8 mouse cellular contexts compared by ENCODE assay signal in genomic region chr4:130573351-130574047, GRCm38 (mm10). TPM values are rescaled to one million over a fixed set of nuclear protein-coding genes. Genes with fewer than 3 reads are reported as not detected.
DNase-seq lines count a peak whose midpoint lies in the region; ATAC-seq and TF ChIP-seq lines count a peak whose summit lies in the region.
"Had no signal": no experiment of that assay in that cellular context is flagged by ENCODE, and none has a peak within 500 bp of the region (broad histone marks: within the 10 kb centered on the region; RNA-seq: fewer than 3 reads in every experiment).

No protein-coding gene starts in this region.

- ATAC-seq in lung, embryonic 14.5 days (ENCODE audit: insufficient read depth), result peak; percentile 61
- ATAC-seq in embryonic facial prominence, embryonic 14.5 days (ENCODE audit: low read depth), result peak; percentile 48
- peak; percentile 50 for ATAC-seq in intestine, embryonic 16.5 days
- peak; percentile 65 for ATAC-seq in midbrain, postnatal 0 days (ENCODE audit: low FRiP score)

- H3K4me3 ChIP-seq in lung, embryonic 14.5 days (ENCODE audit: low read depth, low read length), result peak overlapping the region; percentile 76
- H3K4me3 ChIP-seq in embryonic facial prominence, embryonic 14.5 days (ENCODE audit: low read depth, low read length), result peak overlapping the region; percentile 75
- peak overlapping the region; percentile 69 for H3K4me3 ChIP-seq in intestine, embryonic 16.5 days (ENCODE audit: low read length)
- peak overlapping the region; percentile 90 for H3K4me3 ChIP-seq in midbrain, postnatal 0 days (ENCODE audit: low read depth, low read length)

- no peak for TF ChIP-seq CTCF in lung, embryonic 14.5 days (IDR thresholded peaks at IDR 0.05; ENCODE audit: low read depth)
- no peak for TF ChIP-seq CTCF in midbrain, postnatal 0 days (IDR thresholded peaks at IDR 0.05)

- H3K4me2 ChIP-seq in lung, embryonic 14.5 days, result peak overlapping the region; percentile 97
- H3K4me2 ChIP-seq in embryonic facial prominence, embryonic 14.5 days (ENCODE audit: low read depth, low read length), result peak overlapping the region; percentile 98
- peak overlapping the region; percentile 98 for H3K4me2 ChIP-seq in intestine, embryonic 16.5 days (ENCODE audit: low read depth, low read length)
- peak overlapping the region; percentile 67 for H3K4me2 ChIP-seq in midbrain, postnatal 0 days (ENCODE audit: low read depth, low read length, poor library complexity, severe bottlenecking)

- peaks cover 9% of the 10 kb centered on the region for H3K4me1 ChIP-seq in lung, embryonic 14.5 days (ENCODE audit: insufficient read depth)
- H3K4me1 ChIP-seq in embryonic facial prominence, embryonic 14.5 days (ENCODE audit: control insufficient read depth, insufficient read depth, low read length), result peaks cover 13% of the 10 kb centered on the region; the same call in 1 of the 2 replicates
- H3K4me1 ChIP-seq in intestine, embryonic 16.5 days (ENCODE audit: control insufficient read depth, insufficient read depth, low read length), result peaks cover 13% of the 10 kb centered on the region
- peaks cover 7% of the 10 kb centered on the region for H3K4me1 ChIP-seq in midbrain, postnatal 0 days (ENCODE audit: insufficient read depth, low read length)

- no peak overlapping the region for H3K27ac ChIP-seq in lung, embryonic 14.5 days (ENCODE audit: low read depth)
- H3K27ac ChIP-seq in embryonic facial prominence, embryonic 14.5 days (replicated peaks; ENCODE audit: low read depth, low read length), result no peak overlapping the region; the same call in 1 of the 2 replicates
- no peak overlapping the region for H3K27ac ChIP-seq in intestine, embryonic 16.5 days (ENCODE audit: low read length)
- peak overlapping the region; percentile 89 for H3K27ac ChIP-seq in midbrain, postnatal 0 days (ENCODE audit: low read depth, low read length)

- WGBS in lung, embryonic 14.5 days, result under 1% methylated on average over 56 of the region's 76 CpGs
- WGBS in embryonic facial prominence, embryonic 14.5 days, result 0% methylated on average over 18 of the region's 76 CpGs
- under 1% methylated on average over 73 of the region's 76 CpGs for WGBS in intestine, embryonic 16.5 days
- under 1% methylated on average over 45 of the region's 76 CpGs for WGBS in midbrain, postnatal 0 days

- no peaks in the 10 kb centered on the region for H3K9me3 ChIP-seq in lung, embryonic 14.5 days (ENCODE audit: low read depth, low read length)
- no peaks in the 10 kb centered on the region for H3K9me3 ChIP-seq in embryonic facial prominence, embryonic 14.5 days (ENCODE audit: control insufficient read depth, low read length)
- no peaks in the 10 kb centered on the region for H3K9me3 ChIP-seq in intestine, embryonic 16.5 days (ENCODE audit: control insufficient read depth, low read length)
- no peaks in the 10 kb centered on the region for H3K9me3 ChIP-seq in midbrain, postnatal 0 days (ENCODE audit: low read length)

- peak; percentile 49 for DNase-seq in lung, embryonic 14.5 days
- DNase-seq in lung, postnatal 36 days, result no peak
- peak; percentile 38 to 56 for DNase-seq in adrenal gland, postnatal 36 days
- no peak for DNase-seq in embryonic facial prominence, embryonic 14.5 days (ENCODE audit: low spot score)
- DNase-seq in midbrain, postnatal 0 days (ENCODE audit: low spot score), result no peak
- DNase-seq in urinary bladder, postnatal 4 days (ENCODE audit: low spot score in 2 of 2), result no peak

- no peaks in the 10 kb centered on the region for H3K36me3 ChIP-seq in lung, embryonic 14.5 days (ENCODE audit: insufficient read depth)
- no peaks in the 10 kb centered on the region for H3K36me3 ChIP-seq in embryonic facial prominence, embryonic 14.5 days (ENCODE audit: control insufficient read depth, insufficient read depth, low read length)
- no peaks in the 10 kb centered on the region for H3K36me3 ChIP-seq in intestine, embryonic 16.5 days (ENCODE audit: control insufficient read depth, insufficient read depth, low read length)
- H3K36me3 ChIP-seq in midbrain, postnatal 0 days (ENCODE audit: insufficient read depth, low read length), result no peaks in the 10 kb centered on the region

- H3K9ac ChIP-seq in lung, embryonic 14.5 days, result peak overlapping the region; percentile 71
- peak overlapping the region; percentile 79 for H3K9ac ChIP-seq in embryonic facial prominence, embryonic 14.5 days (ENCODE audit: low read depth, low read length)
- H3K9ac ChIP-seq in intestine, embryonic 16.5 days (ENCODE audit: low read depth, low read length), result peak overlapping the region; percentile 72
- peak overlapping the region; percentile 97 for H3K9ac ChIP-seq in midbrain, postnatal 0 days (replicated peaks; ENCODE audit: low read length, poor library complexity, severe bottlenecking)

- H3K27me3 ChIP-seq in lung, embryonic 14.5 days (ENCODE audit: insufficient read depth, low read length), result 0 out of 2 replicates have a peak, but pooled peaks cover 4% of the 10 kb centered on the region
- H3K27me3 ChIP-seq in embryonic facial prominence, embryonic 14.5 days (replicated peaks; ENCODE audit: control insufficient read depth, insufficient read depth, low read length), result no peaks in the 10 kb centered on the region
- H3K27me3 ChIP-seq in intestine, embryonic 16.5 days (replicated peaks; ENCODE audit: control insufficient read depth, insufficient read depth, low read length), result no peaks in the 10 kb centered on the region
- no peaks in the 10 kb centered on the region for H3K27me3 ChIP-seq in midbrain, postnatal 0 days (ENCODE audit: insufficient read depth, low read length)

RNA-seq across cellular contexts. Expression of gene Nkain1, which starts 0.5 kb away (rescaled TPM):
- polyA plus RNA-seq in lung, embryonic 14.5 days (2014; fragmentation: Nextera tagmentation; extraction: Ambion mirVana), result 2.9 and 3.3 TPM in 2 replicates
- total RNA-seq in adrenal gland, postnatal 36 days (2021), result 1 to 10 TPM; 7.0 to 9.9 TPM
- 3.6 and 4.7 TPM in 2 replicates for polyA plus RNA-seq in embryonic facial prominence, embryonic 14.5 days (2014; fragmentation: Nextera tagmentation; extraction: Ambion mirVana)
- polyA plus RNA-seq in intestine, embryonic 16.5 days (2015; fragmentation: Nextera tagmentation; extraction: Ambion mirVana), result 0.15 TPM in 1 of 2 replicates, not detected in the other
- 245 and 267 TPM in 2 replicates for total RNA-seq in midbrain, postnatal 0 days (2014; rRNA removed)
- polyA plus RNA-seq in midbrain, postnatal 0 days (2015; fragmentation: Nextera tagmentation; extraction: Ambion mirVana), result 8.2 and 10.2 TPM in 2 replicates
- total RNA-seq: neutrophil, adult 5-6 weeks had no signal

Comparison
In these comparisons a context has a peak if more than half of its experiments do, and no peak if none do; other contexts are left out.
1. DNase-seq: peak in lung, embryonic 14.5 days (single experiment) and adrenal gland, postnatal 36 days (2 of 2); none in lung, postnatal 36 days (single experiment), embryonic facial prominence, embryonic 14.5 days (single experiment), midbrain, postnatal 0 days (single experiment) and urinary bladder, postnatal 4 days (0 of 2).
2. Peak in every context shown above with its lines, with median percentiles within 50 percentile points of each other: ATAC-seq, H3K4me2 ChIP-seq, H3K4me3 ChIP-seq and H3K9ac ChIP-seq.